Mouse (Mus musculus): ENCODE results near the gene Msi2.

- TF ChIP-seq POLR2A (IDR thresholded peaks at IDR 0.05; ENCODE audit: insufficient read depth, low read depth, low read length), result no peak
- no peak for TF ChIP-seq CTCF (IDR thresholded peaks at IDR 0.05; ENCODE audit: insufficient read depth, low read depth, low read length)
Observed at GRCm38 (mm10) chr11:88331722-88332121, 386.6 kb downstream of the Msi2 start.

All from olfactory bulb, adult 2 months (tissue).